Mouse (Mus musculus) v-Abl transformed pro-B cells (cell line): Measurements from ENCODE around the gene Gatad1.
"Not testable (repeated sequence)": the region's sequence is repeated elsewhere in the genome, so short reads cannot be mapped to it uniquely, and the experiment has no call there.

ENCODE experiments used
- in situ Hi-C, 2 experiments: fragments of 400-800 bp; cut with MboI; formaldehyde crosslinking; loops; one replicate each; pipeline ENCODE4 v1.15.1; 2025; ENCODE audit not compliant: unreplicated experiment in 2 of 2

Gene Gatad1

DNA sequence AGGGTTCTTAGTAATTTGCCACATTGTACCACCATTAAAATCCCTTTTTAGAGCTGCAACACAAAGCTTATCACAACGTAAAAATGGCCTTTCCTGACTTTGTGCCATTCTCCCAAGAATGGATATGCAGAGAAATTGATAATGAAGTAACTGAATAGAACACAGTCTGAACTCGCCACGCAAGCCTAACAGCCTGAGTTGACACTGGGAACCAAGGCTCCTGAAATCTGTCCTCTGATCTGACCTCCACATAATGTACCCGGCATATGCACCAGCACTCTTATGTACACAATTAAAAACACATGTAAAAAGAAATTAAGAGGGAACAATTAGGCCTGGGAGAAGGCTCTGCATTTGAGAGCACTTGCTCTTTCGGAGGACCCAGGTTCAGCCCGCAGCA, 11.7 kb downstream of the Gatad1 start:
- in situ Hi-C loops = loop anchor here (5.0 to 25.0 kb wide), 9 partner anchors 157 to 1269 kb away; partner anchors contain the start of genes Cyp51 (in 2 of the 2), Mterf1b (in 2 of the 2), Ankib1 (in 1 of the 2) and Krit1 (in 1 of the 2)

DNA sequence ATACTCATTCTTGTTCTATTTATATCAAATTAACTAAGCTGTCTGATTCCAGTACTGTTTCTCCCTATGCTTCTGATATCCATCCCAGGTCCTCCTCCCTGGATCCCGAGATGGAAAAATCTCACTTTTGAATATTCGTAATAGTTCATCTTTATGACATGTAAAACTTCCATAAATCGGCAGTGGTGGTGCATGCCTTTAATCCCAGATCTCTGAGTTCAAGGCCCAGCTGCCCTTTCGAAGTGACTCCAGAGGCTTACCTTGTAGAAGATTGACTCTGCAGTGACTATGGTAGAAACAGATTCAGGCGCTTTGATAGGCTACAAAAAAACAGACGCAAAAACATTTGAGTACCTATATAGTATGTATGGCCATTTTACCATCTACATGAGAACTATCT, 12.4 kb downstream of the Gatad1 start:
- in situ Hi-C loops = loop anchor here (5.0 to 25.0 kb wide), 9 partner anchors 158 to 1270 kb away; partner anchors contain the start of genes Cyp51 (in 2 of the 2), Mterf1b (in 2 of the 2), Ankib1 (in 1 of the 2) and Krit1 (in 1 of the 2)

- in situ Hi-C loops = loop anchor here (10.0 to 25.0 kb wide), 3 partner anchors 427 to 1277 kb away; no protein-coding TSS in a partner anchor
Measured at GRCm38 (mm10) chr5:3635286-3635685, 21.7 kb downstream of the Gatad1 start.

- in situ Hi-C loops = loop anchor here (10.0 to 25.0 kb wide), 3 partner anchors 428 to 1278 kb away; no protein-coding TSS in a partner anchor
Measured at GRCm38 (mm10) chr5:3633951-3634350, 23.0 kb downstream of the Gatad1 start.

DNA sequence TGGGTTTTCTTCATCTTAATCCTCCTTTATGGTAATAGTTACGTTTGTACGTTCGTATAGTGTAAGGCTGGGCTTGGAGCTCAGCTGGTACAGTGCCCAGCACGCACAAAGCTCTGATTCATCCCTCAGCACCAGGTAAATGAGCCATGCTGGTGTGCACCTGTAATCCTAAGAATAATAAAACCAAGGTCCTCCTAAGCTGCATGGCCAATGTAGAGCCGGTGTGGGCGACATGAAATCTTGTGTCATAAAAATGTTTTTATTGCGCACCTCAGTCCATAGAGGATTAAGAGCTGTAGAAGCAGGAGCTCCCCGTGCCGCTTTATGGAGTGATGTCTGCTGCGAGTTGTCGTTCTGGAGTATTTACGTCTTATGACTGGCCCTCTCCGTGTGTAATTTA, 23.7 kb downstream of the Gatad1 start:
- in situ Hi-C loops = loop anchor here (10.0 to 25.0 kb wide), 3 partner anchors 429 to 1279 kb away; no protein-coding TSS in a partner anchor

DNA sequence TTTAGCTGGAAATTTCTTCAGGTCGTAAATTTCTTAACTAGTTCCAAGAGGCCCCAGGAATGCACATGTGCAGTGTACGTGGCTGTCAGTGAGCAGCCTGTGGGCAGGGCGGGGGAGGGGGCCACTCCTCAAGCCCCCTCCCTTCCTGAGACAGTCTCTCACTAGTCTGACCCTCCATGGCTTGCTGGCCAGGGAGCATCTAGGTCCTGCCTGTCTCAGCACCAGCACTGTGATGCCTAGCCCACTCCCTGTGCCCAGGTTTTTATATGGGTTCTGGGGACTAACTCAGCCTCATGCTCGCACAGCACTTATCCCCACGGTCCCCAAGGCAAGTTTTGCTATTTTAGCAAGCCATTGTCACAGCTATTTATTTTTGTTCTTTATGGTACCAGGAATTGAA, 24.7 kb downstream of the Gatad1 start:
- in situ Hi-C loops = loop anchor here (10.0 to 25.0 kb wide), 3 partner anchors 430 to 1280 kb away; no protein-coding TSS in a partner anchor

- in situ Hi-C loops = loop anchor here (10.0 to 25.0 kb wide), 3 partner anchors 431 to 1281 kb away; no protein-coding TSS in a partner anchor
Measured at GRCm38 (mm10) chr5:3631512-3632271, 25.3 kb downstream of the Gatad1 start.

DNA sequence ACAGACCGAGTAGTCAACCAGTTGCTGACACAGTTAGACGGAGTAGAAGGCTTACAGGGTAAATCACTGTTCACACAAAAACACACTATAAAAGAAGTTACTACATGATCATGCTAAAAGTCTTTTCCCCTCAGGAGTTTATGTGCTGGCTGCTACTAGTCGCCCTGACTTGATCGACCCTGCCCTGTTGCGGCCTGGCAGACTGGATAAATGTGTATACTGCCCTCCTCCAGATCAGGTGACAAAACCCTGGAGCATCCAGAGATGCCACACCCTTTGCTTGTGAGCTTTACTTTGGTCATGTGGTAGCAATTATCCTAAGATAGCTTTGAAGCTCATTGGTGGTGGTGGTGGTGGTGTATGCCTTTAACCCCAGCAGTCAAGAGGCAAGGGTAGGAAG, 26.9 kb downstream of the Gatad1 start:
- in situ Hi-C loops = loop anchor here (10.0 to 25.0 kb wide), 3 partner anchors 432 to 1282 kb away; no protein-coding TSS in a partner anchor

GRCm38 (mm10) chr5:3620486-3620885, 36.5 kb downstream of the Gatad1 start:
- in situ Hi-C loops = no loop called here

DNA sequence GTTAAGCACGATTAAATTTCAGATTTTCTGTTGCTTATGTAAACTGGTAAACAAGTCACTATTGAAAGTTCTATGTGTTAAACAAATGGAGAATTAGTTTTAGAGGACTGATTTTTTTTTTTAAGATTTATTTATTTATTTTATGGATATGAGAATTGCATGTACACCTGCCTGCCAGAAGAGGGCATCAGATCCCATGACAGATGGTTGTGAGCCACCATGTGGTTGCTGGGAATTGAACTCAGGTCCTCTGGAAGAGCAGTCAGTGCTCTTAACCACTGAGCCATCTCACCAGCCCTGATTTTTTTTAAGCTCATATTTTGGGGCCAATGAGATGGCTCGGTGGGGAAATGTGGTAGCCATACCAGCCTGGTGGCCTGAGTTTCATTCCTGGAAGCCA, 45.1 kb downstream of the Gatad1 start:
- in situ Hi-C loops = not testable (repeated sequence)

GRCm38 (mm10) chr5:3609241-3609640, 47.7 kb downstream of the Gatad1 start:
- in situ Hi-C loops = no loop called here

- in situ Hi-C loops = no loop called here
Measured at GRCm38 (mm10) chr5:3607114-3607513, 49.9 kb downstream of the Gatad1 start.

- in situ Hi-C loops = no loop called here
Measured at GRCm38 (mm10) chr5:3600790-3601189, 56.2 kb downstream of the Gatad1 start.

DNA sequence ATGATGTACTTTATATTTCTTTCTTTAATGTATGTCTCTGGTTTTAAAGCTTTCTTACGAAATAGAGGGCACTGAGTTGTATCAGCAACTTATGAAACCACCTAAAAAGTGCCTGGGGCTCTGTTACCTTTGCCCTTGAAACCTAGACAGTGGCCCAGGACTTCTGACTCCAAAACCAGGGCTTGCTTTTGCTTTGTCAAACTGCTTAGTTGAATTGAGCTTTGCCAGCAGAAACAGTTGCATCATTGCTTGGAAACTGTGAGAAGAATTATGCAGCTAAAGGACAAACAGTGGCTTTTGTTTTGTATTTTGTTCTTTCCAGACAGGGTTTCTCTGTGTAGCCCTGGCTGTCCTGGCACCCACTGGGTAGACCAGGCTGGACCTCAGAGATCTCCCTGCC, 56.7 kb downstream of the Gatad1 start:
- in situ Hi-C loops = no loop called here

DNA sequence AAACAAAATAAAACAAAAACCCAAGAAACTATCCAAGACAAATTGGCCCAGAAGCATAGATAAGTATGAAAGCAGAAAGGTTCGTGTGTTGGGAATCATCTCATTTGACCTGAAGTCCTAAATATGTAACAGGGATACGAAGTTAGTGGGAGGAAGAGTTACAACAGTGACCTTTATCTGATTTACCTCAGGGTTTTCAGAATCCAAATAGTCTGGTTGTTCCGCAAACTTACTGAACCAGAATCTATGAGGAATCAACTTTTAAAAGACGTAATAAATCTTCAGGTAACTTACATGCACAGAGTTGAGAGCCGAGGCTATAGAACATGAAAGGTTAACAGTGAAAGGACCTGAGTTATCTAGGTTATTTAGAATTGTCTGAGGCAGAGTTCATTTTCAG, 58.2 kb downstream of the Gatad1 start:
- in situ Hi-C loops = loop anchor here (5.0 to 10.0 kb wide), 2 partner anchors 96 to 454 kb away; no protein-coding TSS in a partner anchor

GRCm38 (mm10) chr5:3597171-3597570, 59.8 kb downstream of the Gatad1 start:
- in situ Hi-C loops = loop anchor here (5.0 to 10.0 kb wide), 2 partner anchors 95 to 452 kb away; no protein-coding TSS in a partner anchor

- in situ Hi-C loops = loop anchor here (5.0 to 10.0 kb wide), 2 partner anchors 94 to 452 kb away; no protein-coding TSS in a partner anchor
Measured at GRCm38 (mm10) chr5:3596399-3596766, 60.6 kb downstream of the Gatad1 start, which contains the start of gene Rbm48. Rbm48 (minus strand) TSS chr5:3596585.

DNA sequence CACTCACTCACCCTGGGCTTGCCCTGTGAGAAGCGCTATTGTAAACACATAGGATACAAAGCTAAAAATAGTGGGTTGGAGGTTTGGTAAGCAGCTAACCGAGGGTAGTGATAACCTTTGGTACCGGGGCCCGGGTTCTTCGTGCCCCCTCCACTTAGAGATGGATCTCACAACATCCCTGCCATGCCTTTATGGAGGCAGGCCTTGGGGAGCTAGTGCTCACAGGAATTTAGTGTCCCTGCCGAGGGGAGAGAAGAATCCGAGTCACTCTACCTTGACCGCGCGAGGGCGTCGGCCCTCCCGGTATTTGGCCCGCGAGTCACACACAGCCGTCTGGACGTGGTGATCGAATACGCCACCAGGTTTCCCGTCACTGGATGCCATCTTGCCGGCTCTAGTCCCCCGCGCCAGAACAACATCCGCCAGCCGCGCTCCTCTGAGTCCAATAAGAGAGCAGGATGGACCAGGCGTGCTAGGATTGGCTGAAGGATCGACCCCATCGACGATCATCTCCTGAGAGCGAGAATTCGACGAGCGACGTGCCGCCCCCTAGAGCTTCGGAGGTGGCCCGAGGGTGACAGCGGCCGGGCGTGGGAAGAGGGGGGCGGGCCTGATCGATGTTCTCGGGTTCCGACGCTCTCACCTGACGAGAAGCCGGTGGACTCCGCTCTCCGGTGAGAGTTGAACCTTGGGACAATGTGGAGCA, 61.1 kb downstream of the Gatad1 start, which contains the start of gene Pex1:
Gene Pex1 (plus strand): TSS at position 374 of the 706 bp plus-strand sequence.
- in situ Hi-C loops = loop anchor here (5.0 to 10.0 kb wide), 2 partner anchors 94 to 451 kb away; no protein-coding TSS in a partner anchor
